Mouse (Mus musculus) urinary bladder, postnatal 10 days (tissue): ENCODE results near the gene Igsf21.

ENCODE experiments used
- DNase-seq: peaks from one replicate; pipeline ENCODE4 v3.0.0; 2022; ENCODE audit warnings: low spot score

Igsf21 gene

DNA sequence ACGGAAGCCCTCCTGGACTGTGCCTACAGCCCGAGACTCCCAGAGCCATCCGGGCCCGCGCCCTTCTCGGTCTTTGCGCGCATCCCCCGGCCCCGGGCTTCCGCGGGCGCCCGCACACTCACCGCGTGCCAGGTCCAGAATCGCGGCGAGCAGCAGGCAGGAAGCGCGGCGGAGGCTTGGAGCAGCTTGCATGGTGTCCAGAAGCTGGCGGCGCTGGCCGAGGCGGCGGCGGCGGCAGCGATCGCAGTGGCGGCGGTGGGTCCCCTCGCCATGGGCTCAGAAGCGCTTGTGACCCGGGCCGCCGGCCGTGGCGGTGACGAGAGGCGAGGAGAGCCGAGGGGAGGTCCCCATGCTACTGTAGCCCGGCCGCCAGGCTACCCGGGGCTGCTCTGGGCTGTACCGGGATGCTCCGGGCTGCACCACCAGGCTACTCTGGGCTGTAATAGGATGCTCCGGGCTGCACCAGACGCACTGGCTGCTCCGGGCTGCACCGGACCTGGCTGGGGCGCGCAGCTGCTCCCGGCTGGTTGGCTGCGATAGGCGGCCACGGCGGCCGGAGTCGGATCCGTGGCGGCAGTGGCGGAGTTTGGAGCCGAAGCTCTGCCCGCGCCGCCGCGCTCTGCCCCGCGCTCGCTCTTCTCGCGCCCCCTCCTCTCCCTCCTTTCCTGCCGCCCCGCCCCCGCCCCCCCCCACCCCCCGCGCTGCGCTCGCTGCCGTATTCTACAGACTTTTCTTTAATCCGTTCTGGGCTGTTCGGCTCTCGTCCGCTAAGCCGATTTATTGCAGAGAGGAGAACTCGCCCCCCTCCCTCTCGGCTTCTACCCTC lies at the start of gene Igsf21:
Gene Igsf21 (minus strand): TSS at position 605 of the 826 bp plus-strand sequence.
- no peak for DNase-seq

DNA sequence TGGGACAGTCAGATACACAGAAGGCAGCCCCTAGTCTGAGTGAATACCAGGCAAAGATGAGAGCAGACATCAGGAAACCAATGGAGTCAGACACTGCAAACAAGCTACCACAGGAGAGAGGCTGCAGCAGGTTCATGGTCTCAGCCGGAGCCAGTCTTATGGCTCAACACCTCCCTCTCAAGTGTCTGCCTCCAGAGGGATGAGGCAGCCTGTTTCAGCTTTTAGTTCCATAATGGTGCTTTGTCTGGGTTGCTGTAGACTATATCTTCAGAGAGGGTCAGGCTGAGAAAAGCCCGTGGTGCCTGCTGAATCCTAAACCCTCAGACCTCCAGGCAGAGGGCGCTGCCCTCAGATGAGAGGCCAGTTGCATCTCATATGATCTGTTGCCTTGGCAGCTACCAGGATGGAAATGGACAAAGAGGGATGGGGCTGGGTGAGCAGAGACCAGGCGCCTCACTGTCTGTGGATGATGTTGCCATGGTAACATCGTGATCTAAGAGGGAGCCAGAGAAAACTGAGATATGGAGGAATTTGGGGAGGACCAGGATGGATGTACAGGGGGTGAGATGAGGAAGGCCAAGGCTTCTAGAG lies 39.2 kb upstream of the Igsf21 start:
- DNase-seq: no peak

DNA sequence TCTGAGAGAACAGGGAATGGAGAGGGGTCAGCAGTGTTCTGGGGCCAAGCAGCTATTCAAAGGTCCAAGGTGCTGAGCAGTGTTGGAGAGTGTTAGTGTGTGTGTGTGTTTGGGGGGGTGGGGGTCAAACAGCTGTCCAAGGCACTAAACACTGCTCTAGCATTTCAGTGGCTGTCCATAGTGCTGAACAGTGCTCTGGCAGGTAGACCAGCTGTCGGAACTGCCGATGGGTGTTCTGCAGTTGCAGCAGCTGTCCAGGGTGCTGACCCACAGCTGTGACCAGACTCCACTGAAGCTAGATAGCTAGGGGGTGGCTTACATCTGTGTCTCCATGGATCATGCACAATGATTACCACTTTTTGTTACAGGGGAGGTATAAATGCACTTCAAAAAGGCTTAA lies 36.8 kb upstream of the Igsf21 start:
- no peak for DNase-seq

DNA sequence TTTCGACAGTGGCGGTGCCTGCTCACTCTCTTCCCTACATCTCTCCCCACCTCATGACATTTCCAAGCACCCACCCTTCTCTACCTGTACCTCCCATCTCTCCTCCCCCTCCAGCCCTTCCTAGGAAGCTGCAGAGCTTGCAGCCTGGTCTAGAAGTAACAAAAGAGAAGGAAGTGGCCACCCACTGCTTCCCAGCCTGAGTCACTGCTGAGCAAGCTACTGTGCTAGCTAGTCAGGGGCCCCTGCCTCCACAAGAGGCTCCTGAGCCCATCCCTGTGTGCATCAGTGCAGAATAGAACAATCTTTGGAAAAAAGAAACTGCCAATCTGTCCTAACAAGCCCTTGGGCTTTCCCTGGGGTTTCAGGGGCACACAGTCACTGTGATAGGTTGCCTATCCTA lies 31.7 kb upstream of the Igsf21 start:
- no peak for DNase-seq

DNA sequence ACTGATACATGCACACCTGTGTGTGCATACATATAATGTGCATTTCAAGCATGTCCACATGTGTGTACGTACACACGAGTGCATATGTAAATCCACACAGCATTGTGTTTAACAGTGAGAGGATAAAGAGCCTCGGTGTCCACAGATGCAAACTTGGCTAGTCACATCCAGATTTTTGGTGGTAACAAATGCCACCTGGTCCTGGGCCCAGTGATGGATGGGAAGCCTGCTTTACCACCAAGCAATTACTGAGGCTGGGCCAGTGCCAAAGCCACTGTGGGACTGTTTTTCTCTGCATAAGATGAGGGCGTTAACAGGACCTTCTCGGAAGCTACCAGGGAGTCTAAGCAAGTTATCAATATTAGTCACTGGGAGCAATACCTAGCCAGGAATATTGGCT lies 25.3 kb upstream of the Igsf21 start:
- DNase-seq: no peak

DNA sequence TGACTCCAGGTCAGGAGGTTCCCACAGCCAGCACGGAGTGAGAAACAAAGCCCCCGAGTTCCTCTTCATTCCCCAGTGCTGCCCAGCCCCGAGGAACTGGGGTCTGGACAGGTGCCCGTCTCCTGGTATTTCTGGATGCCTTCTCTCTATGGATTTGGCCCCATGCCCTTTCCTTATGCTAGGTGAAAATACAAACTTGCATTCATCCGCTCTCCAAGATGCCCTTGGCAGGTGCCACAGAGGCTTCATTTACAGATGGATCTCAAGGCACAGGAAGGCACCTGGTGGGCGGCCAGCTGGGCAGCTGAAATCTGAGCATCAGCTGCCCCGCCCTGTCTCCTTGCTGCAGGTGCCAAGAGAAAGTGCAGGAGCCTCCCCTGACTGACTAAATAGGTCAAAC lies 23.9 kb upstream of the Igsf21 start:
- no peak for DNase-seq

DNA sequence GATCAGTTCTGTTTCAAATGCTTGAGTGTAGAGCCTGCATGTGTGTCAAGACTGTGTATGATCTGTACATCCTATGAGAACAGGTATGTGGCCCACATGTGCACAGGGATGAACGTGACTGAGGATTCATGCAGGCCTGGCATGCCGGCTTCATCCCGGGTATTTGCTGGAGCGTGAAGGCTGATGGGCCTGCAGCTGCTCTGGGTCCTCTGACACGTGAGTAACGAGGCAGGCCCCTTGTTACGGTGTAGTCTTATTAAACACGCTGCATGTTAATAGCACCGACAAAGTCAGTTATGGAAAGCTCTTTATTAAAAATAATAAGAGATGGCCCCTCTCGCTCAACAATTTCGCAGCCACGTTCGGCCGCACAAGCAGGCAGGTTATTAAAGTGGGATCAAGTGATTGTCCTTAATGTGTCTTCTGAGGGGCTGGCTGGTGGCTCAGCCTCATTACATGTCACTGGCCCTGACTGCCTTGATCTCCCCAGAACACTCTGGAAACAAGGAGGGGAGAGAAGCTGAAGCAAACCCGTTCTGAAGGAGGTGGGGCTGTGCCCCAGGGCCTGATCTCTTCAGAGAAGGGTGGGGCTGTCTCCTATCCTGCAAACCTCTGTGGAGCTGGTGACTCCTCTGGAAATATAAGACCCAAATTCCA lies 22.7 kb upstream of the Igsf21 start:
- no peak for DNase-seq

DNA sequence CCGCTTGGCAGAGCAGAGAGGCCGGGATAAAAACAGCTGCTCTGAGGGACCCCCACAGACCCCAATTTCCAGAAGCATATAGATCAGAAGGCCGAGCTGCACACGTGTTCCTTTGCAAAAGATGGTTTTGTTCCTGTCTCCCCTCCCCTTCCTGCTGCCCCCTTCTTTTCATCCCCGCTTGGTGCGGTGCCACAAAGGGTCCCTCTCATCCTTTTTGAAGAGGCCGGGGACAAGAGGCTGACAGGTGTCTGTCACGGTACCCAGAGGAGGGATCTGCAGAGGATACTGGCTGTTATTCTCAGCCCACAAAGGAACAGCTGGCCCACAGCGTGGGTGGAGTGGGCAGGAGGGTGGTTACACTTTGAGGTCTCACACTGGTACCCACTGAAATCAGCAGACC lies 21.3 kb upstream of the Igsf21 start:
- no peak for DNase-seq

DNA sequence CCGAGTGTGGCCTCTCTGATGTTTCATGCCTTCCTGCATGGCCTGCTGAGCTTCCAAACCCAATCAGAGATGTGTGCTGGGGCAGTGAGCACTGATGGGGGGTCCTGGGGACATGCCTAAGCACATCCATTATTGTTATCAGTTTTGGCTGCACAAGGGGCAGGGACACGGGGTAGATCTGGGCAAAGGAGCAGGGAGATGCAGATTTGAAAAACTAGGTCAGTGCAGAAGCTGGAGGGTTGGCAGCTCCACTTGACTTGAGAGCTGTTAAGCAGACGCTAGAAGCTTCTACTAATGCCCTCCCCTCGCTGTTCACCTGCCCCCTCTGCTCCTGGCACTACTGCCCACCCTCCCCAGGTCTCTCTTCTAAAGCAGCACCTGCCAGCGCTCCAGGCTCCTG lies 20.5 kb upstream of the Igsf21 start:
- no peak for DNase-seq

DNA sequence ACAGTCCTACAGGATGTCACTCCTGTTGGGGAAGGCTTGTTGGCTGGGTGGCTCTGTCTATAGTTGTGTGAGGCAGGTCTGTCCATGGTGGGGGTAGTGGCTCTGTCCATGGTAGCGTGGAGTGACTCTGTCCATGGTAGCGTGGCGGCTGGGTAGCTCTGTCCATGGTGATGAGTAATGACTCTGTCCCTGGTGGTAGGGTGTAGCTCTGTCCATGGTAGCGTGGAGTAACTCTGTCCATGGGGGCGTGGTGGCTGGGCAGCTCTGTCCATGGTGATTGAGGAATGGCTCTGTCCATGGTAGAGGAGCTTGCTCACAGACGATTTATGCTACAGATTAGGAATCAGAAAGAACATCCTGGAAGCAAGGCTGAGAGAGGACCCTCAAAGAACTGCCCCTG lies 12.4 kb upstream of the Igsf21 start:
- no peak for DNase-seq

DNA sequence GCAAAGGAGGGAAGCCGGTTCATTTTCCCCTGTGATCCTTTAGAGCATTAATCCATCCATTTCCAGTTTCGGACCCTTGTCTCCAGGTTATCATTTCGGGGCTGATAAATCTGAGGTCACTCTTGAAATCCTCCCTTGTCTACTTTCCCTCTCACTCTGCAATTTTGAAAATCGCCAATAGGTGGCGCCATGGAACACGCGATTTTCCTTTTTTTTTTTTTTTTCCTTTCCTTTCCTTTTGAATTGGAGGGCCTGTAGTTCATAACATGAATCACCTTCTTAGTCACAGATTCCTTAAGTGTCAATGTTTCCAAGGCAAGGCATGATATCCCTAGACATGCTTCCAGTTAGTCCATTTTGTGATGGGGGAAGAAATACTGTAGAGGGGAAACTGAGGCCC lies 5.8 kb upstream of the Igsf21 start:
- no peak for DNase-seq

DNA sequence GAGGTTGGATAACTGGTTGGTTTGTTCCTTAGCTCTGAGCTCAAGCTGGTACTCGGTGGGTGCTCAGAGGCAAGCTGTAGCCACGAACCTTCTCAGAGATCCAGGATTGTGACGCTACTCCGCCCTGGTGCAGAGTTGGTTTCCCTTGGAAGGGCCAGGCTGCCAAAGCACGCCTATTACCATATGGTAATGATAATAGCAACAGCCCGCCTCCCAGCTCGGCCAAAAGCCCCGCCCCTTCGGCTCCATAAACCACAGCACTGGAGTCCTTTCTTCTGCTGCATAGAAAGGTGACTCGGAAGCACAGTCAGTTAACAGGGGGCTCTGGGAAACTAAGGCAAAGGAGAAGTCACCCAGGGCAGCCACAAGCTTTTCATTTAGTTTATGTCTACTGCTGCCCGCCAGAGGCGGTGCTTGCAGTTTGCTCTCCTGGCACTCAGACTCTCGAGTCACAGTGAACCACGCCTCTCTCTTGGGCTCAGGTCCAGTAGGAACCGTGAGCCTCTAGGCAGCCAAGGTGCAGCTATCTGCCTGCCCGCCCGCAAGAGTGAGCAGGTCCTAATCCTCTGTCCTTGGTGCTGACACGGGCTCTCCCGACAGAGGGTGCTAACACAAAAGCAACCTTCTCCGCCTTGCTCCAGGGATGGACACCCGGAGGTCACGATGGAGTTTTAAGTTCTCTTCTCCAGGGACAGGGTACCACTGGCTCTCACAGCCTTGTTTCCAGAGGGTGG lies 2.6 kb upstream of the Igsf21 start:
- DNase-seq: no peak

DNA sequence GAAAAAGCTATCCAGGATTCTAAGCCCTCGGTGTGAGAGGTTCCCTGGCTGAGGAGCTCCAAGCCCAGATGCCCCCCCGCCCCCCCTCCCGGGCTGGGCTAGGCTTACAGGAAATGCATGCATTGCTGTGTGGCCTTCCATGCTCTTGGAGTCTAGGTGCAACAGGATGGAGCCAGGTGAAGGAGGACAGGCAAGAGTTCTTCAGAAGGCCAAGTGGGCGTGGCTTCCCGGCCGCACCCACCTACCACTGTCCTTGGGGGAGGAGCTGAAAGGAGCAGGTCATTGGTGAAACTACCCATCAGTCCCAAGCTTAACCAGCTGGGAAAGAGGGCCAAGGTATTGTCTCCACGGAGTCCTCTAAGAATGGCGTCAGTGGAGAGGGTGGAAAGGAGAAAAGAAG lies 1.8 kb upstream of the Igsf21 start:
- DNase-seq: no peak

DNA sequence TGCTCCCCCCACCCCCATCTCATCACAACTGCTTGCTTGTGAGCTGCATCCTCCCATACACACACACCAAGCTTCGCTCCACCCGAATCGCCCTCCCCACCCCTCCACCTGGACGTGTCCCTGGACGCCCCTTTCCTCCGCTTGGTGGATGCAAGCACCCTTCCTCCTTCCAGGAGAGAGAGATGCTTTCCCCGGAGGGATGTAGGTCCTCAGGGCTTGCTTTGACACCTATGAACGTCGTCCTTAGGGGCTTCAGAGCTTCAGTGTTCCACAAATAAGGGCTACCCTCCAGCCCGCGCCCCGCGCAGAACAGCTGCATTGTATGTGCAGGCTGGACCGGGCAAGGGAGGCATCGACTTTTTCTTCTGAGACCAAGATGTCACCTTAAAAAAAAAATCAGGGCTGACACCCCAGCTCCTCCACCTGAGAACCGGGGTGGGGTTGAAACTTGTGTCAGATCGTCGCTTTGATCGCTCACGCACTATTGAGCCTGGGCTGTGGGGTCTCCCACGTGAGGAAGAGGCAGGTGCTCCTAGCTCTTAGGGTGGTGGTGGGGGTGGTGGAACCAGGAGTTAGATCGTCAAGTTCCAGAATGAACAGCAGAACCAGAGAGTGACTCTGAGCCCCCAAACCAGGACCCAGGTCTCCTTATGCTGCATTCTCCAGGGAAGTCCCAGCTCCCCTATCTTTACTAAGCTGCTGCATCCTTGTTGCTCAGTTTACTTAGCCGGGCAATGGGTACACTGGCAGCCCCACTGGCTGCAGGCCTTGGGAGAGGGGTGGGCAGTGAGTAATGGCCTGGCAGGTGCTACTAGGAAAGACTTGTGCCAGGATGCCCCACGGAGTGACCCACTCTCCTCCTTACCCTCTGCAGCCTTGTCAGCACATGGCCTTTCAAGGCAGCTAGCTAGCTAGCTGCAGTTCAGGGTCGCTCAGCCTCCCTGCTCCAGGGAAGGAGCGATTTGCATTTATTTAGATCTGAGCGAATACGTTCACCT lies 721 bp upstream of the Igsf21 start:
- no peak for DNase-seq

DNA sequence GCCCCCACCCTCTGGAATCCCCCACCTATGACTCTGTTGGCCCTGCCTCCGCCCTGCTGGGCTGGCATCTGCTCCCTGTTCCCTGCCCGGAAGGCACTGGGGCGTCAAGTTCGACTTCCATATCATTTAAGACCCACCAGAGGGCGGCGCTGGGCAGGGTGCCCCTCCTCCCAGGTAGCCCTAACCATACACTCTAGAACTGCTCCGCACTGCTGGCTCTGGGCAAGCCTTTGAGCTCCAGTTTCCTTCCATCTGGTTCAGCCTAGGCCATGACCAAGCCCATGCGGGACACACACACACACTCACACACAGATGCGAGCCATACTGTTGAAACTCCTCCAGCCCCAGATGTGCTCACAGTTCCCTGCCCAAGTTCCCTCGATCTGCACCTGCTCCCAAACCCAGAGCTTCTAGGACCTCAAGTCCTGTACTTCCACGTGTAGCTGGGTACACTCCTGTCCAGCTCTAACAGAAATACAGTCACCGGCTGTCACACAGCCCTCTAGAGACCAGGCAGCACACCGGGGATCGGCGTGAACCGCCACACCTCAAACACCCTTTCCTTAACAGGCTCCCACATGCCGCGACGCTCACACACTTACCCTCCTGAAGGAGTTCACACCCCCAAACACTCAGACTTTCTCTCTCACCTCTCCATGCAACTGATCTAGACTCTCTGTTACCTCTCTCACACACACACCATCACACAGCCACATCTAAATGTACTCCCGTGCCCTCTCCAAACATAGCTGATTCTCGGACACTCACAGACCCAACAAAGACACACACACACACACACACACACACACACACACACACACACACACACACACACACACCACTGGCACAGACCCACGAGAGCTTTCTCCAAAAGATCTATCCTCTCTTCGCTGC lies 1.1 kb downstream of the Igsf21 start:
- no peak for DNase-seq

DNA sequence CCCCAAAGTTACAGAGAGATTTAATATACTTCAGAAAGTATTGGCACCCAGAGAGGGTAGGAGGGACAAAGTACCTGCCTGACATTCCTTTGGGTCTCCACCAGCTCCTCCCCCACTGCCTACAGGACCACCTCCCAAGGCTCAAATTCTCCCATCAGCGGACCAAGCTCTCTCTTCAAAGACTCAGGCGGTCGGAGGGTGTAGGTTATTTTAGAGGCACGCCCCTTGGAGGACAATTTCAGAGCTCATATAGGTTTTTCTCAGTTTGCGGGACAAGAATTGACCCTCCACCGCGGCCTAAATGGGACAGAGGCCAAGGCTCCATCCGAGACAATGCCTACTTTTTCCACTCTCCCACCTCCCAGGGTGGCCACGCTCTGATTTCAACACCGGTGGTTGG lies 1.7 kb downstream of the Igsf21 start:
- DNase-seq: no peak

DNA sequence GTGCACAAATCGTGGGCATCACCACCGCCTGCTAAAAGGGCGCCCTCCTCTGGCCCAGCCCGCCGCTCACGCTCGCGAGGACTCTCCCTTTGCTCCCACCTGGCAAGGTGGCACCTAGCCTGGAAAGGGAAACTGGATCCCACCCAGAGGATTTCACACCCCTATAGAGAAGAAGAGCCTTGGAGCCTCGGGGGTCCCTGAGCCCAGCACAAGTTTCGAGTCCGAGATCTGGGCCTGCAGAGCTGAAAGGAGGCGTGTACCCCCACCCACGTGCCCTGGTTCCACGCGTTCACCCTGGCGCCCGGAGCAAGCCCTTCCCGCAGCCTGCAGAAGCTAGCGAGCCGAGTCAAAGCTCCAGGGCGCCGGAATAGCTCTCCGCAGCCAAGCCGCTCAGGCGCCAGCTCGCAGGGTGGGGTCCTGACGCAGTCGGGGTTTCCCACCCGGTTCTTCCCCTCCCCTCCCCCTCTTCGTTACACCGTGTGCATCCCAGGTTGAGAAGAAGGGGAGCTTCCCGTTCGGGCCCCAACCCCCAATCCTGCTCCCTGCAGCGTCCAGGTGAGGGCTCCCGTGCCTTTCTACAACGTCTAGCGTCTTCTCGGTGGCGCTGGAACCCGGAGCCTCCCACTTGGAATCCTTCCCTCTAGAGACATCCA lies 2.3 kb downstream of the Igsf21 start:
- DNase-seq: no peak

DNA sequence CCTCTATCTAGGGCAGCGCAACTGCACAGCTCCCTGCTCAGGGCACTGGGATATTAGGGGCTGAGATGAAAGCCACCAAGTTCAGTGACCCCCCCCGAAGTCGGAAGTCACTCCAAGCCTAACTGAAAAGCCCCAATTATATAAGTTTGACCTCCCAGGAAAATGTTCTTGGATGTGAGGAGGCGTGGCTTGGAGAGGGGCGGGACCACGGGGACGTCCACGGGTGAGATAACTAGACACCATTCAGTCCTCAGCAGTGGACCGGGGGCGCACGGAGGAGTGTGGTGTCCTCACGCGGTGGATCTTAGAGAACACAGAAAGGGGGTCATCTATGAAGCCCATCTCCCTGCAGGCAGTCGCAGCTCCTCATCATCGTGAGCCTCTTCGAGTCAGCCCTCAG lies 3.4 kb downstream of the Igsf21 start:
- DNase-seq: no peak

DNA sequence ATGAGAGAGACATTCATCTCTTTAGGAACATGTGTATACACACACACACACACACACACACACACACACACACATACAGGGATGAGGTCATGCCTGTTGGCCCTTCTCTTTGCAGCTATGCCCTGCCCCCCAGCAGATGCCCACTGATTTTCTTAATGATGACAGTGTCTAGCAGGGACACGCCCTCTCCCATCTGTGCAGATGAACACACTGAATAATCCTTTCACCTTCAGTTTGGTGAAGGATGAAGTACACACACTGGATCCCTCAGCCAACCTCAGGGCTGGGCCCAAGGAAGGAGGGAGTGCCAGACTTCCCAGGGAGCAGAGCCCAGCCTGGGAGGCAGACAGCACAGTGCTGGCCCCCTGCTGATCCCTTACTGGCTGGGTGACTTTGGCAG lies 4.3 kb downstream of the Igsf21 start:
- no peak for DNase-seq

DNA sequence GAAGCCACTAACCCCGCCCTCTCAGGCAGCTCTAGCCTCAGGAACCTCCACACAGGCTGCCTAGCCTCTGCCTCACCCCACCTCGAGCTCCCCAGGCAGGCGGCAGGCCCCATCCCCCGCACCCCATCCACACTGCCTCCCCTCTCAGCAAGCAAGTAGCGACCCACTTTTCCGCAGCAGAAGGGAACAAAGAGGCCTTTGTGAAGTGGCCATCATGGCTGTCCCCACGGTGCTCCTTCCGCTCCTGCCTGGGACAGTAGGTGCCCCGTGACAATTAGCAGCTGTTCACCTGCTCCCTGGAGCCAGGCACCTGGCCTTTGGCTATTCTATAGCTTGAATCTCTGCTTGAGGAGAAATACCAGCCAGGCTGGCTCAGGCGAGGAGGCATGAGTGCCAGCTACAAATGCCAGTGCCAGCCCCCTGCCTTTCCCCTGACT lies 9.3 kb downstream of the Igsf21 start:
- DNase-seq: no peak
